Mouse (Mus musculus): ENCODE data around the gene Colgalt1.

GRCm38 (mm10) chr8:71639318-71639717 is 28.5 kb downstream of the Colgalt1 start:
- TF ChIP-seq CTCF (IDR thresholded peaks at IDR 0.05; ENCODE audit: low read depth) = no peak
- 0 out of 2 replicates have a peak, but pooled peaks have one; percentile 20 for TF ChIP-seq EP300 (IDR thresholded peaks at IDR 0.05; ENCODE audit: low read depth)
